Mouse (Mus musculus): Measurements from ENCODE around the gene Hspa5.
"Not testable (repeated sequence)": the region's sequence is repeated elsewhere in the genome, so short reads cannot be mapped to it uniquely, and the experiment has no call there.

Gene Hspa5

GRCm38 (mm10) chr2:34770951-34771350, 819 bp upstream of the Hspa5 start:
- no peak for DNase-seq (ENCODE audit: low spot score)

GRCm38 (mm10) chr2:34772252-34773235, 774 bp downstream of the Hspa5 start:
- no peak for DNase-seq (ENCODE audit: low spot score)

- no peak for DNase-seq (ENCODE audit: low spot score)
Measured at GRCm38 (mm10) chr2:34773673-34774072, 1.9 kb downstream of the Hspa5 start.

- no peak for DNase-seq (ENCODE audit: low spot score)
Measured at GRCm38 (mm10) chr2:34774493-34774892, 2.7 kb downstream of the Hspa5 start.

GRCm38 (mm10) chr2:34777237-34777868, 5.6 kb downstream of the Hspa5 start:
- DNase-seq (ENCODE audit: low spot score): no peak

GRCm38 (mm10) chr2:34783064-34784020, 11.6 kb downstream of the Hspa5 start:
- DNase-seq (ENCODE audit: low spot score): no peak

GRCm38 (mm10) chr2:34784085-34784484, 12.3 kb downstream of the Hspa5 start:
- no peak for DNase-seq (ENCODE audit: low spot score)

GRCm38 (mm10) chr2:34790282-34790681, 18.5 kb downstream of the Hspa5 start:
- DNase-seq (ENCODE audit: low spot score): no peak

GRCm38 (mm10) chr2:34792543-34792942, 20.8 kb downstream of the Hspa5 start:
- not testable (repeated sequence) for DNase-seq (ENCODE audit: low spot score)

GRCm38 (mm10) chr2:34794511-34794910, 22.7 kb downstream of the Hspa5 start:
- no peak for DNase-seq (ENCODE audit: low spot score)

GRCm38 (mm10) chr2:34795426-34795825, 23.7 kb downstream of the Hspa5 start:
- DNase-seq (ENCODE audit: low spot score): no peak

- peak; percentile 87 for DNase-seq (ENCODE audit: low spot score)
Measured at GRCm38 (mm10) chr2:34799357-34800256, 27.8 kb downstream of the Hspa5 start, which contains the start of gene Rabepk. TSS of gene Rabepk (minus strand) at chr2:34799912.

GRCm38 (mm10) chr2:34800371-34800770, 28.6 kb downstream of the Hspa5 start:
- no peak for DNase-seq (ENCODE audit: low spot score)

GRCm38 (mm10) chr2:34801516-34802482, 30.0 kb downstream of the Hspa5 start:
- DNase-seq (ENCODE audit: low spot score): peak; percentile 94

- DNase-seq (ENCODE audit: low spot score): peak; percentile 31
Measured at GRCm38 (mm10) chr2:34802565-34803245, 30.9 kb downstream of the Hspa5 start.

- DNase-seq (ENCODE audit: low spot score): no peak
Measured at GRCm38 (mm10) chr2:34803746-34804145, 32.0 kb downstream of the Hspa5 start.

GRCm38 (mm10) chr2:34804172-34804571, 32.4 kb downstream of the Hspa5 start:
- no peak for DNase-seq (ENCODE audit: low spot score)

- DNase-seq (ENCODE audit: low spot score): no peak
Measured at GRCm38 (mm10) chr2:34804815-34805214, 33.0 kb downstream of the Hspa5 start.

GRCm38 (mm10) chr2:34805364-34805950, 33.7 kb downstream of the Hspa5 start:
- DNase-seq (ENCODE audit: low spot score): no peak
